Comparison of ENCODE assay signal across 8 mouse cellular contexts in genomic region chr13:55510332-55510667, GRCm38 (mm10). TPM values are rescaled to one million over a fixed set of nuclear protein-coding genes. Genes with fewer than 3 reads are reported as not detected.
DNase-seq lines count a peak whose midpoint lies in the region; ATAC-seq and TF ChIP-seq lines count a peak whose summit lies in the region.

No protein-coding gene starts in this region.

- peaks cover 60% of the 10 kb centered on the region for H3K36me3 ChIP-seq in heart, embryonic 14.5 days (ENCODE audit: control insufficient read depth, insufficient read depth, low read length)
- H3K36me3 ChIP-seq in hindbrain, postnatal 0 days (ENCODE audit: insufficient read depth, low read length): peaks cover 25% of the 10 kb centered on the region; the same call in 1 of the 2 replicates
- H3K36me3 ChIP-seq in midbrain, embryonic 15.5 days (replicated peaks): peaks cover 26% of the 10 kb centered on the region

- H3K27me3 ChIP-seq in heart, embryonic 14.5 days (ENCODE audit: control insufficient read depth, insufficient read depth, low read length): peaks cover 7% of the 10 kb centered on the region
- no peaks in the 10 kb centered on the region for H3K27me3 ChIP-seq in hindbrain, postnatal 0 days (ENCODE audit: insufficient read depth, low read length)
- H3K27me3 ChIP-seq in midbrain, embryonic 15.5 days (replicated peaks): no peaks in the 10 kb centered on the region

- ATAC-seq in heart, embryonic 14.5 days (ENCODE audit: insufficient number of reproducible peaks, insufficient read depth, low FRiP score, low read depth): peak; percentile 4
- no peak for ATAC-seq in hindbrain, postnatal 0 days
- no peak for ATAC-seq in midbrain, embryonic 15.5 days (replicated peaks)

- peak overlapping the region; percentile 92 for H3K4me2 ChIP-seq in heart, embryonic 14.5 days (ENCODE audit: low read length)
- no peak overlapping the region for H3K4me2 ChIP-seq in hindbrain, postnatal 0 days (ENCODE audit: low read depth, low read length)
- no peak overlapping the region for H3K4me2 ChIP-seq in midbrain, embryonic 15.5 days

- peaks cover 29 to 41% of the 10 kb centered on the region in 2 experiments for H3K4me1 ChIP-seq in heart, embryonic 14.5 days (ENCODE audit: control insufficient read depth in 2 of 2, insufficient read depth in 2 of 2, low read length in 2 of 2)
- H3K4me1 ChIP-seq in hindbrain, postnatal 0 days (ENCODE audit: insufficient read depth, low read length): peaks cover 20% of the 10 kb centered on the region
- H3K4me1 ChIP-seq in midbrain, embryonic 15.5 days: peaks cover 30% of the 10 kb centered on the region

- intact Hi-C loops in heart, postnatal 36 days (cut with DNase I): no loop called here

- peak overlapping the region; percentile 63 for H3K9ac ChIP-seq in heart, embryonic 14.5 days (ENCODE audit: low read length)
- no peak overlapping the region for H3K9ac ChIP-seq in hindbrain, postnatal 0 days (replicated peaks; ENCODE audit: low read length)
- H3K9ac ChIP-seq in midbrain, embryonic 15.5 days: no peak overlapping the region

- no peaks in the 10 kb centered on the region for H3K9me3 ChIP-seq in heart, embryonic 14.5 days (ENCODE audit: control insufficient read depth, low read length)
- H3K9me3 ChIP-seq in hindbrain, postnatal 0 days (ENCODE audit: low read length): no peaks in the 10 kb centered on the region
- no peaks in the 10 kb centered on the region for H3K9me3 ChIP-seq in midbrain, embryonic 15.5 days

- peak overlapping the region; percentile 6 to 17; a peak in 3 of 4 replicates for H3K4me3 ChIP-seq in heart, embryonic 14.5 days (ENCODE audit: control insufficient read depth in 1 of 2, insufficient read depth in 1 of 2, low read depth in 1 of 2, low read length in 2 of 2)
- no peak overlapping the region for H3K4me3 ChIP-seq in hindbrain, postnatal 0 days (ENCODE audit: low read length)
- no peak overlapping the region for H3K4me3 ChIP-seq in midbrain, embryonic 15.5 days

- DNase-seq in heart, postnatal 36 days: no peak
- peak; percentile 47 for DNase-seq in ZHBTc4 (ENCODE audit: low read depth, low spot score)
- no peak for DNase-seq in hindbrain, postnatal 0 days (ENCODE audit: low spot score)
- no peak for DNase-seq in ovary, postnatal 14 days (ENCODE audit: low spot score)
- no peak for DNase-seq in gastrocnemius, postnatal 25 days
- no peak for DNase-seq in layer of hippocampus, adult 9-10 months (ENCODE audit: low spot score)

- TF ChIP-seq CTCF in hindbrain, postnatal 0 days (IDR thresholded peaks at IDR 0.05; ENCODE audit: low read depth): no peak

- 10% methylated on average over 3 of the region's 3 CpGs for WGBS in heart, embryonic 14.5 days
- WGBS in hindbrain, postnatal 0 days: 31% methylated on average over 3 of the region's 3 CpGs
- 31% methylated on average over 3 of the region's 3 CpGs for WGBS in midbrain, embryonic 15.5 days

- peak overlapping the region; percentile 72 to 97 for H3K27ac ChIP-seq in heart, embryonic 14.5 days (replicated peaks in 1 of 2; ENCODE audit: control insufficient read depth in 1 of 2, insufficient read depth in 1 of 2, low read depth in 2 of 2, low read length in 2 of 2)
- peak overlapping the region; percentile 86; the same call in 1 of the 2 replicates for H3K27ac ChIP-seq in hindbrain, postnatal 0 days
- 0 out of 2 replicates have a peak overlapping the region, but pooled peaks have one; percentile 0 for H3K27ac ChIP-seq in midbrain, embryonic 15.5 days

RNA-seq across cellular contexts. Expression of gene Pdlim7, which starts 3.2 kb away (rescaled TPM):
- 329 and 370 TPM in 2 replicates for polyA plus RNA-seq in heart, embryonic 14.5 days (2014; fragmentation: Nextera tagmentation; extraction: Ambion mirVana)
- total RNA-seq in heart, postnatal 36 days (2021): 10 to 100 TPM; 49.3 to 49.9 TPM
- 43.4 and 49.9 TPM in 2 replicates for total RNA-seq in hindbrain, postnatal 0 days (2014; rRNA removed)
- 133 TPM in 2 replicates for polyA plus RNA-seq in hindbrain, postnatal 0 days (2015; fragmentation: Nextera tagmentation; extraction: Ambion mirVana)
- 167 and 171 TPM in 2 replicates for polyA plus RNA-seq in midbrain, embryonic 15.5 days (2015; fragmentation: Nextera tagmentation; extraction: Ambion mirVana)
- total RNA-seq in gastrocnemius, postnatal 25 days (2021): 100 to 1,000 TPM; 544 to 627 TPM

RNA-seq across cellular contexts. Expression of gene Dok3, which starts 18.8 kb away (rescaled TPM):
- 1.3 and 1.4 TPM in 2 replicates for polyA plus RNA-seq in heart, embryonic 14.5 days (2014; fragmentation: Nextera tagmentation; extraction: Ambion mirVana)
- 1 to 10 TPM; 2.2 to 2.7 TPM for total RNA-seq in heart, postnatal 36 days (2021)
- total RNA-seq in hindbrain, postnatal 0 days (2014; rRNA removed): 4.7 and 5.2 TPM in 2 replicates
- 1.1 and 1.6 TPM in 2 replicates for polyA plus RNA-seq in hindbrain, postnatal 0 days (2015; fragmentation: Nextera tagmentation; extraction: Ambion mirVana)
- polyA plus RNA-seq in midbrain, embryonic 15.5 days (2015; fragmentation: Nextera tagmentation; extraction: Ambion mirVana): 5.6 and 6.4 TPM in 2 replicates
- 1 to 10 TPM in 1 of 2 experiments, under 1 TPM in 1; 1.00 to 1.0 TPM for total RNA-seq in gastrocnemius, postnatal 25 days (2021)

RNA-seq across cellular contexts. Expression of gene Dbn1, which starts 22.4 kb away (rescaled TPM):
- 51.8 and 53.5 TPM in 2 replicates for polyA plus RNA-seq in heart, embryonic 14.5 days (2014; fragmentation: Nextera tagmentation; extraction: Ambion mirVana)
- 1 to 10 TPM; 9.4 to 9.6 TPM for total RNA-seq in heart, postnatal 36 days (2021)
- 442 and 446 TPM in 2 replicates for total RNA-seq in hindbrain, postnatal 0 days (2014; rRNA removed)
- 369 and 371 TPM in 2 replicates for polyA plus RNA-seq in hindbrain, postnatal 0 days (2015; fragmentation: Nextera tagmentation; extraction: Ambion mirVana)
- 622 and 645 TPM in 2 replicates for polyA plus RNA-seq in midbrain, embryonic 15.5 days (2015; fragmentation: Nextera tagmentation; extraction: Ambion mirVana)
- 10 to 100 TPM; 10.3 to 16.1 TPM for total RNA-seq in gastrocnemius, postnatal 25 days (2021)

RNA-seq across cellular contexts. Expression of gene Ddx41, which starts 26.2 kb away (rescaled TPM):
- polyA plus RNA-seq in heart, embryonic 14.5 days (2014; fragmentation: Nextera tagmentation; extraction: Ambion mirVana): 27.8 and 28.9 TPM in 2 replicates
- total RNA-seq in heart, postnatal 36 days (2021): 10 to 100 TPM; 14.4 to 14.7 TPM
- 48.6 and 53.4 TPM in 2 replicates for total RNA-seq in hindbrain, postnatal 0 days (2014; rRNA removed)
- polyA plus RNA-seq in hindbrain, postnatal 0 days (2015; fragmentation: Nextera tagmentation; extraction: Ambion mirVana): 44.4 and 47.2 TPM in 2 replicates
- 61.2 and 63.6 TPM in 2 replicates for polyA plus RNA-seq in midbrain, embryonic 15.5 days (2015; fragmentation: Nextera tagmentation; extraction: Ambion mirVana)
- 1 to 10 TPM; 8.1 to 9.0 TPM for total RNA-seq in gastrocnemius, postnatal 25 days (2021)

RNA-seq across cellular contexts. Expression of gene Prr7, which starts 46.2 kb away (rescaled TPM):
- 0.24 and 0.30 TPM in 2 replicates for polyA plus RNA-seq in heart, embryonic 14.5 days (2014; fragmentation: Nextera tagmentation; extraction: Ambion mirVana)
- total RNA-seq in heart, postnatal 36 days (2021): under 1 TPM; 0.58 to 0.70 TPM
- total RNA-seq in hindbrain, postnatal 0 days (2014; rRNA removed): 106 and 119 TPM in 2 replicates
- polyA plus RNA-seq in hindbrain, postnatal 0 days (2015; fragmentation: Nextera tagmentation; extraction: Ambion mirVana): 4.6 and 4.9 TPM in 2 replicates
- 5.5 and 5.7 TPM in 2 replicates for polyA plus RNA-seq in midbrain, embryonic 15.5 days (2015; fragmentation: Nextera tagmentation; extraction: Ambion mirVana)
- under 1 TPM; 0.51 to 0.79 TPM for total RNA-seq in gastrocnemius, postnatal 25 days (2021)

Comparison
In these comparisons a context has a peak if more than half of its experiments do, and no peak if none do; other contexts are left out.
1. H3K27ac ChIP-seq: peak in every context shown above with its lines; median percentile 86 in hindbrain, postnatal 0 days; 84 in heart, embryonic 14.5 days; 0 in midbrain, embryonic 15.5 days.
2. H3K4me3 ChIP-seq: peak in heart, embryonic 14.5 days (2 of 2); none in hindbrain, postnatal 0 days (single experiment) and midbrain, embryonic 15.5 days (single experiment).
3. RNA of gene Pdlim7, which starts 3.2 kb away (total RNA-seq): 544 to 627 TPM in gastrocnemius, postnatal 25 days; 49.3 to 49.9 TPM in heart, postnatal 36 days and 43.4 to 49.9 TPM in hindbrain, postnatal 0 days; every median in the first group is over 10 times any median in the second.
4. RNA of gene Dbn1, which starts 22.4 kb away (total RNA-seq): 442 to 446 TPM in hindbrain, postnatal 0 days; 10.3 to 16.1 TPM in gastrocnemius, postnatal 25 days and 9.4 to 9.6 TPM in heart, postnatal 36 days; every median in the first group is over 10 times any median in the second.